Mouse (Mus musculus) intestine, postnatal 0 days (tissue): Measurements from ENCODE around the gene Sap30bp. TPM values are rescaled to one million over a fixed set of nuclear protein-coding genes. Genes with fewer than 3 reads are reported as not detected.
A peak's percentile ranks its signal among the peaks of the same experiment; 100 is the strongest.

Source experiments
- ATAC-seq: fragments of 200-750 bp; cut with Nextera tagmentation; 2 replicates; pipeline ENCODE4 v1.8.0; 2017; ENCODE audit warnings: mild to moderate bottlenecking, moderate TSS enrichment, moderate library complexity
- H3K27ac ChIP-seq: fragments of 300-500 bp; sonication (generic); 2 replicates; pipeline ENCODE4 v1.5.1; 2014; ENCODE audit warnings: mild to moderate bottlenecking, low read depth, low read length, moderate library complexity
- H3K27me3 ChIP-seq: fragments of 300-500 bp; sonication (generic); replicated peaks from 2 replicates; pipeline ENCODE4 v1.6.1; 2014; ENCODE audit warnings: low read length, mixed read lengths; ENCODE audit not compliant: control insufficient read depth, insufficient read depth
- H3K36me3 ChIP-seq: fragments of 300-500 bp; sonication (generic); 2 replicates; pipeline ENCODE4 v1.6.1; 2014; ENCODE audit warnings: mild to moderate bottlenecking, moderate library complexity; ENCODE audit not compliant: control insufficient read depth, insufficient read depth
- H3K4me1 ChIP-seq: fragments of 300-500 bp; sonication (generic); replicated peaks from 2 replicates; pipeline ENCODE4 v1.6.1; 2014; ENCODE audit warnings: antibody characterized with exemption, low read length, mixed read lengths; ENCODE audit not compliant: control insufficient read depth, insufficient read depth
- H3K4me2 ChIP-seq: fragments of 300-500 bp; sonication (generic); replicated peaks from 2 replicates; pipeline ENCODE4 v1.6.1; 2014; ENCODE audit warnings: low read depth, mild to moderate bottlenecking, moderate library complexity
- H3K4me3 ChIP-seq: fragments of 300-500 bp; sonication (generic); 2 replicates; pipeline ENCODE4 v1.5.1; 2014; ENCODE audit warnings: low read depth, low read length
- H3K9ac ChIP-seq: fragments of 300-500 bp; sonication (generic); 2 replicates; pipeline ENCODE4 v1.6.1; 2014; ENCODE audit warnings: mild to moderate bottlenecking, low read depth, low read length
- H3K9me3 ChIP-seq: fragments of 300-500 bp; sonication (generic); 2 replicates; pipeline ENCODE4 v1.6.1; 2016; ENCODE audit warnings: mixed run types; ENCODE audit not compliant: control insufficient read depth
- CTCF ChIP-seq: sonication (generic); IDR thresholded peaks from 2 replicates; pipeline ENCODE4 v1.5.1; 2016; ENCODE audit warnings: low read depth, mild to moderate bottlenecking, control low read depth, antibody characterized with exemption, moderate library complexity
- WGBS: fragments of 180-500 bp; shearing (Covaris S2); extraction: QIAGEN DNeasy Blood & Tissue Kit; methylation state at CpG from one replicate; pipeline ENCODE4 v1.1.7; 2014; 5-methylcytosine and 5-hydroxymethylcytosine counted together
- polyA plus RNA-seq: library from polyadenylated mRNA; unstranded; fragments of >200 nt; fragmentation: Nextera tagmentation; extraction: Ambion mirVana; gene quantifications from 2 replicates; pipeline ENCODE4 v1.2.1, GENCODE M21; 2015

Sap30bp gene
- polyA plus RNA-seq, 1 experiment from 2014 or later, result 28.8 TPM

- Histone ChIP-seq H3K4me2 (no peak overlapping the region), H3K27ac (no peak overlapping the region), H3K9me3 (no peaks in the 10 kb centered on the region), H3K36me3 (peaks cover 62% of the 10 kb centered on the region), H3K4me3 (no peak overlapping the region), H3K4me1 (no peaks in the 10 kb centered on the region), H3K27me3 (no peaks in the 10 kb centered on the region), H3K9ac (no peak overlapping the region)
- TF ChIP-seq CTCF, result no peak
- ATAC-seq, result no peak
- 88% methylated on average over 9 of the region's 9 CpGs for WGBS
Measured at GRCm38 (mm10) chr11:115946221-115946828, 13.2 kb downstream of the Sap30bp start.

GRCm38 (mm10) chr11:115948316-115948715 is 15.2 kb downstream of the Sap30bp start:
- no peak for ATAC-seq
- 89% methylated on average over 9 of the region's 9 CpGs for WGBS
- H3K36me3 ChIP-seq, result peaks cover 67% of the 10 kb centered on the region

GRCm38 (mm10) chr11:115950719-115951118 is 17.6 kb downstream of the Sap30bp start:
- Histone ChIP-seq H3K36me3 (peaks cover 57% of the 10 kb centered on the region), H3K4me1 (peaks cover 8% of the 10 kb centered on the region; the same call in 1 of the 2 replicates), H3K27me3 (no peaks in the 10 kb centered on the region), H3K9me3 (no peaks in the 10 kb centered on the region), H3K4me2 (no peak overlapping the region), H3K27ac (no peak overlapping the region), H3K4me3 (no peak overlapping the region), H3K9ac (no peak overlapping the region)
- WGBS, result 87% methylated on average over 2 of the region's 2 CpGs
- ATAC-seq, result no peak
- no peak for TF ChIP-seq CTCF

More at GRCm38 (mm10) chr11:115948316-115948715, 15.2 kb downstream of the Sap30bp start:
- H3K27me3 ChIP-seq, result no peaks in the 10 kb centered on the region
- H3K4me3 ChIP-seq, result no peak overlapping the region
- no peak overlapping the region for H3K4me2 ChIP-seq
- no peak overlapping the region for H3K9ac ChIP-seq
- H3K4me1 ChIP-seq, result no peaks in the 10 kb centered on the region
- TF ChIP-seq CTCF, result no peak
- H3K27ac ChIP-seq, result no peak overlapping the region
- no peaks in the 10 kb centered on the region for H3K9me3 ChIP-seq

GRCm38 (mm10) chr11:115954712-115955111 is 21.6 kb downstream of the Sap30bp start:
- Histone ChIP-seq H3K4me1 (peaks cover 8% of the 10 kb centered on the region; the same call in 1 of the 2 replicates), H3K36me3 (peaks cover 52% of the 10 kb centered on the region), H3K4me3 (no peak overlapping the region), H3K27me3 (no peaks in the 10 kb centered on the region), H3K9ac (no peak overlapping the region), H3K4me2 (0 out of 2 replicates have a peak overlapping the region, but pooled peaks have one; percentile 14), H3K9me3 (no peaks in the 10 kb centered on the region), H3K27ac (peak overlapping the region; percentile 83)
- peak; percentile 33 for TF ChIP-seq CTCF
- ATAC-seq, result peak; percentile 66
- 60% methylated on average over 5 of the region's 5 CpGs for WGBS

GRCm38 (mm10) chr11:115955195-115955858 is 22.2 kb downstream of the Sap30bp start:
- Histone ChIP-seq H3K4me2 (0 out of 2 replicates have a peak overlapping the region, but pooled peaks have one; percentile 14), H3K27me3 (no peaks in the 10 kb centered on the region), H3K27ac (peak overlapping the region; percentile 83), H3K4me3 (no peak overlapping the region), H3K9me3 (no peaks in the 10 kb centered on the region), H3K9ac (no peak overlapping the region), H3K36me3 (peaks cover 51% of the 10 kb centered on the region), H3K4me1 (peaks cover 8% of the 10 kb centered on the region; the same call in 1 of the 2 replicates)
- peak; percentile 48 for TF ChIP-seq CTCF
- peak; percentile 79 for ATAC-seq
- 32% methylated on average over 10 of the region's 10 CpGs for WGBS

GRCm38 (mm10) chr11:115956453-115956852 is 23.4 kb downstream of the Sap30bp start:
- H3K4me1 ChIP-seq, result peaks cover 8% of the 10 kb centered on the region; the same call in 1 of the 2 replicates
- no peak overlapping the region for H3K9ac ChIP-seq
- 0 out of 2 replicates have a peak, but pooled peaks have one; percentile 19 for ATAC-seq
- H3K36me3 ChIP-seq, result peaks cover 53% of the 10 kb centered on the region
- H3K27ac ChIP-seq, result peak overlapping the region; percentile 83
- no peak for TF ChIP-seq CTCF
- WGBS, result 37% methylated on average over 4 of the region's 4 CpGs
- no peak overlapping the region for H3K4me3 ChIP-seq
- H3K9me3 ChIP-seq, result no peaks in the 10 kb centered on the region
- no peaks in the 10 kb centered on the region for H3K27me3 ChIP-seq
- no peak overlapping the region for H3K4me2 ChIP-seq
